Mouse (Mus musculus) C2C12 (cell line): ENCODE data around the gene Yipf7. TPM values are rescaled to one million over a fixed set of nuclear protein-coding genes. Genes with fewer than 3 reads are reported as not detected.

ENCODE experiments used
- H3K27me3 ChIP-seq: one replicate; pipeline ENCODE4 v1.6.1; 2011; ENCODE audit not compliant: control insufficient read depth, insufficient read depth, insufficient read length
- H3K36me3 ChIP-seq: one replicate; pipeline ENCODE4 v1.6.1; 2011; ENCODE audit not compliant: control insufficient read depth, insufficient read depth
- H3K4me3 ChIP-seq: one replicate; pipeline ENCODE4 v1.5.1; 2011; ENCODE audit warnings: mild to moderate bottlenecking, control low read depth; ENCODE audit not compliant: poor library complexity, insufficient read depth, severe bottlenecking
- H3K79me2 ChIP-seq: one replicate; pipeline ENCODE4 v1.6.1; 2011; ENCODE audit not compliant: control insufficient read depth, insufficient read depth
- H3K79me3 ChIP-seq: one replicate; pipeline ENCODE4 v1.6.1; 2011; ENCODE audit warnings: low read depth, control low read depth
- H3ac ChIP-seq: one replicate; pipeline ENCODE3; 2011; ENCODE audit warnings: low read depth; ENCODE audit not compliant: control insufficient read depth, insufficient read length
- CEBPB ChIP-seq: IDR thresholded peaks from one replicate; pipeline ENCODE4 v1.6.1; 2011; ENCODE audit warnings: low read depth, mild to moderate bottlenecking, control low read depth, moderate library complexity
- CTCF ChIP-seq: IDR thresholded peaks from one replicate; pipeline ENCODE4 v1.5.1; 2011; ENCODE audit not compliant: control insufficient read depth, insufficient read depth, insufficient read length
- FOSL1 ChIP-seq: IDR thresholded peaks from one replicate; pipeline ENCODE4 v1.8.0; 2011; ENCODE audit warnings: mild to moderate bottlenecking, low read length; ENCODE audit not compliant: poor library complexity, insufficient read depth, severe bottlenecking
- MAX ChIP-seq: IDR thresholded peaks from one replicate; pipeline ENCODE4 v1.6.1; 2011; ENCODE audit warnings: mild to moderate bottlenecking, control low read depth
- MYOD1 ChIP-seq: IDR thresholded peaks from one replicate; pipeline ENCODE4 v1.6.1; 2011; ENCODE audit warnings: low read depth; ENCODE audit not compliant: control insufficient read depth, insufficient read length
- MYOG ChIP-seq: IDR thresholded peaks from one replicate; pipeline ENCODE4 v1.6.1; 2011; ENCODE audit not compliant: control insufficient read depth, insufficient read length; ENCODE audit errors: extremely low read depth
- USF1 ChIP-seq: IDR thresholded peaks from one replicate; pipeline ENCODE4 v1.6.1; 2011; ENCODE audit warnings: low read depth, mild to moderate bottlenecking, control low read depth, moderate library complexity
- polyA plus RNA-seq: library from polyadenylated mRNA; unstranded; fragments of >200 nt; fragmentation: generic; extraction: Trizol; gene quantifications from one replicate; pipeline ENCODE4 v1.2.1, GENCODE M21; 2012; ENCODE audit warnings: missing spikeins

Gene Yipf7
- polyA plus RNA-seq, 1 experiment, result not detected

- H3K79me3 ChIP-seq, result no peaks in the 10 kb centered on the region
- no peaks in the 10 kb centered on the region for H3K36me3 ChIP-seq
- no peak for TF ChIP-seq MYOG
- TF ChIP-seq MYOD1, result no peak
- no peak for TF ChIP-seq MAX
- no peak for TF ChIP-seq USF1
- no peak for TF ChIP-seq CEBPB
- no peak for TF ChIP-seq CTCF
- TF ChIP-seq FOSL1, result no peak
- H3ac ChIP-seq, result no peak overlapping the region
- H3K4me3 ChIP-seq, result no peak overlapping the region
- no peaks in the 10 kb centered on the region for H3K27me3 ChIP-seq
- H3K79me2 ChIP-seq, result no peaks in the 10 kb centered on the region
These were observed 18.5 kb downstream of the Yipf7 start for GRCm38 (mm10) chr5:69523944-69524343.

- Histone ChIP-seq H3K27me3 (no peaks in the 10 kb centered on the region), H3K36me3 (no peaks in the 10 kb centered on the region), H3K79me2 (no peaks in the 10 kb centered on the region), H3ac (no peak overlapping the region), H3K4me3 (no peak overlapping the region), H3K79me3 (no peaks in the 10 kb centered on the region)
- no peak for TF ChIP-seq CEBPB
- no peak for TF ChIP-seq MYOG
- no peak for TF ChIP-seq CTCF
- no peak for TF ChIP-seq FOSL1
These were observed 20.4 kb downstream of the Yipf7 start for GRCm38 (mm10) chr5:69522064-69522463.

GRCm38 (mm10) chr5:69520661-69521278 lies 21.7 kb downstream of the Yipf7 start:
- no peak overlapping the region for H3K4me3 ChIP-seq
- H3K36me3 ChIP-seq, result no peaks in the 10 kb centered on the region
- no peak overlapping the region for H3ac ChIP-seq
- TF ChIP-seq FOSL1 (no peak), MAX (no peak), MYOD1 (no peak), CEBPB (no peak), CTCF (no peak), USF1 (no peak), MYOG (no peak)
- H3K27me3 ChIP-seq, result no peaks in the 10 kb centered on the region
- no peaks in the 10 kb centered on the region for H3K79me3 ChIP-seq
- H3K79me2 ChIP-seq, result no peaks in the 10 kb centered on the region

- H3K36me3 ChIP-seq, result no peaks in the 10 kb centered on the region
- no peaks in the 10 kb centered on the region for H3K27me3 ChIP-seq
- no peak overlapping the region for H3K4me3 ChIP-seq
- no peaks in the 10 kb centered on the region for H3K79me2 ChIP-seq
- no peaks in the 10 kb centered on the region for H3K79me3 ChIP-seq
- H3ac ChIP-seq, result no peak overlapping the region
- no peak for TF ChIP-seq MYOD1
- TF ChIP-seq FOSL1, result no peak
- no peak for TF ChIP-seq CTCF
- TF ChIP-seq USF1, result no peak
These were observed 30.2 kb downstream of the Yipf7 start for GRCm38 (mm10) chr5:69512203-69512602.

- TF ChIP-seq CEBPB (no peak), MAX (no peak), FOSL1 (no peak), MYOG (no peak), MYOD1 (no peak), CTCF (no peak), USF1 (no peak)
- Histone ChIP-seq H3K79me3 (no peaks in the 10 kb centered on the region), H3K4me3 (no peak overlapping the region), H3ac (no peak overlapping the region), H3K27me3 (no peaks in the 10 kb centered on the region), H3K36me3 (no peaks in the 10 kb centered on the region), H3K79me2 (no peaks in the 10 kb centered on the region)
These were observed 30.8 kb downstream of the Yipf7 start for GRCm38 (mm10) chr5:69511631-69512030.

GRCm38 (mm10) chr5:69507045-69507444 lies 35.4 kb downstream of the Yipf7 start:
- TF ChIP-seq FOSL1 (no peak), CEBPB (no peak), MYOG (no peak), MYOD1 (no peak), MAX (no peak), CTCF (no peak), USF1 (no peak)
- no peak overlapping the region for H3ac ChIP-seq
- H3K27me3 ChIP-seq, result no peaks in the 10 kb centered on the region
- H3K79me3 ChIP-seq, result no peaks in the 10 kb centered on the region
- H3K36me3 ChIP-seq, result no peaks in the 10 kb centered on the region
- no peaks in the 10 kb centered on the region for H3K79me2 ChIP-seq
- H3K4me3 ChIP-seq, result no peak overlapping the region
